Mouse (Mus musculus) cortical plate, adult 2 months (tissue): ENCODE measurements around the gene Flt1.

Experiments
- CTCF ChIP-seq: fragments of 200-500 bp; IDR thresholded peaks from 2 replicates; pipeline ENCODE4 v1.5.1; 2011; ENCODE audit warnings: mild to moderate bottlenecking, control low read depth, low read length; ENCODE audit not compliant: insufficient read depth; ENCODE audit errors: extremely low read depth
- POLR2A ChIP-seq: fragments of 200-500 bp; IDR thresholded peaks from 2 replicates; pipeline ENCODE4 v1.6.1; 2011; ENCODE audit warnings: mild to moderate bottlenecking, low read length, control low read depth; ENCODE audit not compliant: insufficient read depth; ENCODE audit errors: extremely low read depth

GRCm38 (mm10) chr5:147655761-147656160 is 70.0 kb downstream of the Flt1 start:
- no peak for TF ChIP-seq POLR2A
- TF ChIP-seq CTCF, result peak; percentile 21; the same call in 1 of the 2 replicates
